Mouse (Mus musculus) urinary bladder, postnatal 10 days (tissue): ENCODE results near the gene Acot3.
A peak's percentile ranks its signal among the peaks of the same experiment; 100 is the strongest.
"Not testable (repeated sequence)": the region's sequence is repeated elsewhere in the genome, so short reads cannot be mapped to it uniquely, and the experiment has no call there.

Source experiments
- DNase-seq: peaks from one replicate; pipeline ENCODE4 v3.0.0; 2022; ENCODE audit warnings: low spot score

Acot3 gene

DNA sequence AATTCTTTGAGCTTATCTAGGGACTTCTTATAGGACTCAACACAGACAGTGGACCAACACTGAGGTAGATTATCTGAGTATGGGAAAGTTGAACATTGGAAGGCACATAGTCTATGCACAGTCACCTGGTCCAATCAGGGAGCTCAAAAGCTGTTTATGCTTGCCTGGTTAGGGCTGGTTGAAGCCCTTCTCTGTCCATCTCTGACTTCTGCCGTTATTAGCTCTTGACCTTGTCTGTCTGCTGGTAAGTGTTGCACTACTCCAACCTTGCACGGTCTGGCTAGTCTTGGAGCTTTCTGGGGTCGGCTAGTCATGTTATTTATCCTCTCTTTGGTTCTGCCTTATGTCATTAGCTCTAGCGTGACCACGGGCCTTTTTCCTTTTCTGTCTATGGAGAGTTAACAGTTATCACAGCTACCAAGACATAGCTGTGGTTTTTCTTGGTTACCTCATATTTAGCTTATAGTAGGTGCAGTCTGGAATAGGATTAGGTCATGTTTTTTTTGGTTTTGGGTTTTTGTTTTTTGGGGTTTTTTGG, at the start of gene Acot3:
Gene Acot3, plus strand, starts transcription at position 208 of the 538 bp plus-strand sequence.
- DNase-seq = no peak

- no peak for DNase-seq
Measured at GRCm38 (mm10) chr12:84003866-84004265, 48.1 kb upstream of the Acot3 start.

- no peak for DNase-seq
Measured at GRCm38 (mm10) chr12:84008251-84008650, 43.7 kb upstream of the Acot3 start.

DNA sequence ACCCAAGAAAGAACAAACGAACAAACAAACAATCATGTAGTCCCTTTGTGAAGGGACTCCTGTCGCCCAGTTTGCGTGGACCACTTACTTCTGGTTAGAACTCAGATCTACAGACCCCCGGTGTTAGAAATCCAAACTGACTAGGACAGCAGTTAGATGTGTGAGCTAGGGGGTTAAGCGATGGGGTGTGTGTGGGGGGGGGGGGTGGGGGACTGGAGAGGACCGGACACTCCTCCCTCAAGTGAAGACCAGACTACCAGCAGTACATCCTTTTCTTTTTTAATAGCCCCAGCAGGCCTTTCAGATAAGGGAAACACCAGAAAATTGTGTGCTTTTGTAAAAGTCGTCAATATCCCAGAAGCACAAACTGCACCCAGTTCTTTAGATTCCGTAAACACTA, 43.2 kb upstream of the Acot3 start:
- DNase-seq = no peak

DNA sequence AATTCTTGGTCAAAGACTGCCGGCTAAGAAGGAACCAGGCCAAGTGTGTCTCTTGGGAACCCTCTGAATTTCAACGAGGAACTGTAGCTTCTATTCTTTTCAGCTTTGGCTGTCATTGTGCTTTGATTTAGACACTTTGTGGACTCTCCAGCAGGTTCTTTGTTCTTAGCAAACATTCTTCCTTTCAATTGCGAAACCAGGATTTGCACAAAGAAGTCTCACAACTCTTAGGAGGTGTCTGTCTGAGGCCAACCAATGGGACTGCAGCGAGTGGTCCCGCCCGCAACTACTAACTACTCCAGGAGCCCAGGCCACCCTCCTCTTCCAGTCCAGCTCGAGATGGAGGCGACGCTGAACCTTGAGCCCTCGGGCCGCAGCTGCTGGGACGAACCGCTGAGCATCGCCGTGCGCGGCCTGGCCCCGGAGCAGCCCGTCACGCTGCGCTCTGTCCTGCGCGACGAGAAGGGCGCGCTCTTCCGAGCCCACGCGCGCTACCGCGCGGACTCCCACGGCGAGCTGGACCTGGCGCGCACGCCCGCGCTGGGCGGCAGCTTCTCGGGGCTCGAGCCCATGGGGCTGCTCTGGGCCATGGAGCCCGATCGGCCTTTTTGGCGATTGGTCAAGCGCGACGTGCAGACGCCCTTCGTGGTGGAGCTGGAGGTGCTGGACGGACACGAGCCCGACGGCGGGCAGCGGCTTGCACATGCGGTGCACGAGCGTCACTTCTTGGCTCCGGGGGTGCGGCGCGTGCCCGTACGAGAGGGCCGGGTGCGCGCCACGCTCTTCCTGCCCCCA, 42.6 kb upstream of the Acot3 start, which contains the start of gene Acot1:
Gene Acot1, plus strand, starts transcription at position 320 of the 795 bp plus-strand sequence.
- peak; percentile 17 for DNase-seq

DNA sequence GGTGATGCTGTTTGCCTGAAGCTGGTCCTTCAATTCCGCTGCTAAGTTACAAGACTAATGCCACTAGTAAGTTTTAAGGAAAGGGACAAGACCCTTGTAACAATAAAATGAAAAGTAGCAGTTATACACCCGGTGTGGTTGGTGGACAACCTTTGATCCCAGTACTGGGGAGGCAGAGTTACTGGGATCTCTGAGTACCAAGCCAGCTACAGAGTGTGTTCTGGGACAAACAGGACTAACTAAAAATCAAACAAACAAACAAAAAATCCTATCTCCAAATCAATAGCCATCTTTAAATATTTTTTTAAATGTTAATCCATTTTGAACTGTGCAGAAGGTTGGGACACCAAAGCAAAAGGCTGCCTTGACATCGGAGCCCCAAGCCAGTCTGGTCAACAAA, 41.7 kb upstream of the Acot3 start:
- DNase-seq = no peak

GRCm38 (mm10) chr12:84011251-84012040, 40.5 kb upstream of the Acot3 start:
- no peak for DNase-seq

DNA sequence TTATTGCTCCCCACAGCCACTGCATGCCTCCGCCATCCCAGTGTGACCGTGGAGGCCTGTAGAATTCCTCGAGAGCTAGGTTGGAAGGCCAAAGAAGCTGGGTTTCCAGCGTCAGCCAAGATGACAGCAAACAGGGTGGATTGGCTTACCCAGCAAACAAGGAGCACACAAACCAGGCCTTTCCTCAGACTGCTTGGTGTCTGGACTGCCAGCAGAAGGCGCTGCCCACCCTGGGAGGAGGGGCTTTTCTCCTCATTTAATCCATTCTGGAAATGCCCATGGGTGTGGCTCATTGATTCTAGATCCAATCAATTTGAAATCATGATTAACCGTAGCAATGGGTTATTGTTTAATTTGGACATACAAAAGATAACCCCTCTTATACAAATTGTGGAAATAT, 38.8 kb upstream of the Acot3 start:
- DNase-seq = no peak

DNA sequence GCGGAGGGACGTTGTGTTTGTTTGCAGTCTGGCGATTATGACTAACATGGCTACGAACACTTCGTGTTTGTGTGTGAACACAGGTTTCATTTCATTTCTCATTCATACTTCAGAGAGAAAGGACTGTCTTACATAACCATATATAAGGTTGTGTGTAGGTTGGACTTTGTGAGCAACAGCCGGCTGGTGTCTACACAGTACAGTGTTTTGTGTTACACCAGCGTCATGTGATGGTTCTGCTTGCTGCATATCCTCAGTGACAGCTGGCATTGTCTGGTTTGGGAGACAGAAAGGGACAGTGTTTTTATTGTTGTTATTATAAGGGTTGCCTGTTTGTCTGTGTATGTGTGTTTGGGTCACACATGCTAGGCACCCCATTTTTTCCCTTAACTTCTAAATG, 38.2 kb upstream of the Acot3 start:
- no peak for DNase-seq

DNA sequence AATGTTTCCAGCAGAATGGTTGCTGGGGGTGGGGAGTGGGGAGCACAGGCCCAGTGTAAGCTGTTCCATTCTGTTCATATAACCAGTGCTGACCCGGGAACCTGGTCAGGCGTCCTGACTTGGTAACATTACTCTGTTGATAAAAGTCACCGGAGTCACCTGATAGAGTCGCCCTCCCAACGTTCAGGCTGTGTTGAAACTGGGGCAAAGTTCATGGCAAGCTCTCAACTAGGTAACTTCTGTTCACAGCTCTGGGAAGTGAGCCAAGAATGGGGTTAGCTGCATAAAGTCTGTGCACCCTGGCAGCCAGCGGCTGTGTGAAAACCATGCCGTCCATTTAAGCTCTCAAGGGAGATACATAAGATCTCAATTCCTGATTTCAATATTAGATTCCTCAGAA, 31.4 kb upstream of the Acot3 start:
- not testable (repeated sequence) for DNase-seq

- not testable (repeated sequence) for DNase-seq
Measured at GRCm38 (mm10) chr12:84022266-84022665, 29.7 kb upstream of the Acot3 start.

- no peak for DNase-seq
Measured at GRCm38 (mm10) chr12:84023052-84023745, 28.7 kb upstream of the Acot3 start.

DNA sequence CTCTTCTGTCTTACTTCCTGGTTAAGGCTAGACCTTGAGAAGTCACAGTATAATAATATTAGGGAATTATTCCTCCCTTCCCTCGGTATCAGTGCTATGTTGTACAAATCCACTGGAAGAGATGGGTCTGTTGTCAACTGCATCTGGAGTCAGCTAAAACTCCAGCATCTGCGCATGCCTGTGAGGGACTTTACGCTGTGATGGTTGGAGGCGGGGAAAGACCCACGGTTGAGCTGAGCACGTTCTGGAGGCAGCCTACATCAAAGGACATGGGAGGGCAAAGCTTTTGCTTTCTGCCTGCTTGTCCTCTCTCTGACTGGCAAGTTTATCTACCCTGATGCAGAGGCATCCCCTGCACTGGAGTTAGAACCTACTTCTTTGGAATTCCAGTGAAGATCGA, 26.1 kb upstream of the Acot3 start:
- DNase-seq = no peak

DNA sequence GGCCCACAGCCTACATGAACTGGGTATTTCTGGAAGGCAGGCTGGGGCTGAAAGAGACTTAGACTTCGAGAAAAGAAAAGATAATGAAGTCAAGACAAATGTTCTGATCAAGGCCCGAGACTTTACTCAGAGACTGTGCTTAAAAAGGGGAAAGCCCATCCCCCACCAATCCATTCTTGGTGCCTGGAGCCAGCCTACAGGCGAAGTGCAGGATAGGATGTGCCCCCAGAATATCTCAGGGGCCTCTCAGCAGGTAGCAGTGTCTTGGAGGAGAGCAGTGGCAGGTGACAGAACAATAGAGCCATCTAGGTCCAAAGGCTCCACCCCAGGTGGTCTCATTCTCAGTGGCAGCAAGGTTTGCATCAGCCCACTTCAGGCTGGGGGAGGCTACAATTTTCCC, 23.6 kb upstream of the Acot3 start:
- DNase-seq = not testable (repeated sequence)

- DNase-seq = not testable (repeated sequence)
Measured at GRCm38 (mm10) chr12:84029043-84029442, 22.9 kb upstream of the Acot3 start.

DNA sequence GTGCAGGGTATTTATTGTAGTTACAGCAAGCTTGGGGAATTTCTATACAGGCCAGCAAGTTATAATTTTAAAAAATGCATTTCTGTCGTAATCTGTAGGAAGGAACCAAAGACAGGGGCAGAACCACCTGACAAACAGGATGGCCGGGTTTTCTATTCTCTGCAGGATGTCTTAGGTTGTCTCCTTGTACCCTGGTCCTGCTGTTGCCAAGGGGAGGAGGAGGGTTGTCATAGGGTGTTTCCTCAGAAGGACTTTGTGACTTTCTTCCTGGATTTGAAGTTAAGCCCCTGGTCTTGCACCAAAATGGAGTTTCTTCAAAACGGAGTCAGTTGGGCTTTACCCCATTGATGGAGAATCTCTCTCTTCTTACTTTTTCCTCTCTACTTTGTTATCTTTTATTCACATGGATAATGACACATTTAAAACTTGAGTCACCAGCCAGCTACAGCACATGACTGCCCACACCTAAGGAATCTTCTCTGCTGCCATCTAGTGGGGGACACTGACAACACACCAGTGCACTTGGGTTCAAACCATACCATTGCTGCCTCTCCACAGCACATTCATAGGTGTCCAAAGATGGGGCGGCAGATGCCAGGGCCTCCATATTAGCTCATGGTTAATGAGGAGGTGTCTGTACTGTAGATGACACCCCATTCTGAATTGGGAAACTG, 21.1 kb upstream of the Acot3 start:
- peak; percentile 27 for DNase-seq

DNA sequence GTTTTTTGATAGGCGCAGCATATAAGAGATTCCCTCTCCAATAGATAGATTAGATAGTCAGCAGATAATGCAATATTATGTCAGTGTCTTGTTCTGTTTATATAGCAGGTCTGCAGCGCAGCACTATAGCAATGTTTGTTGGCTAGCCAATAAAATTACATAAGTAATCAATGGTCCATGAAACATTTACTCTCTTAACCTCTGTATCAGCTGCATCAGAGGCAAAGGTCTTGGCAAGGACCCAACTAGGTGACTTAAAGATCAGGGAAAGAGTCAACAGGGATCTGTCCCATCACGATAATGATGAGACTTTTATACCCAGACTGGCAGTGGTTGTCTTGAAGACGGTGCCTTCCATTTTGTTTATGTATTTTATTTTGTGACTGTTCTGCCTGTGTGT, 19.1 kb upstream of the Acot3 start:
- no peak for DNase-seq

DNA sequence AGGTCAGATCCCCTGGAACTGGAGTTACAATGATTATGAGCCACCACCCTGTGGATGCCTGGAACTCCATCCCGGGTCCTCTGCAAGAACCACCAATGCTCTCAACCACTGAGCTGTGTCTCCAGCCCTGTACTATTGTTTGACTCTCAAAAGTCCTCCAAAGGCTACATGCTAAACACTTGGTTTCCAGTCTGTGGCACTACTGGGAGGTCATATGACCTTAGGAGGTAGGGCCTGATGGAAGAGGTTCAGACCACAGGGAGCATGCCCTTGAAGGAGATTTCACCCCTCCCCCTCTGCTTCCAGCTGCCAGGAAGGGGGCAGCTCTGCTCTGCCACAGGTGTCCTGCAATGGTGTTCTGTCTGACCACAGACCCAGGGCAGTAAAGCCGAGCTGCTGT, 18.6 kb upstream of the Acot3 start:
- not testable (repeated sequence) for DNase-seq

- no peak for DNase-seq
Measured at GRCm38 (mm10) chr12:84034108-84034507, 17.8 kb upstream of the Acot3 start.

- DNase-seq = not testable (repeated sequence)
Measured at GRCm38 (mm10) chr12:84038241-84038640, 13.7 kb upstream of the Acot3 start, which contains the start of gene Acot4. Acot4 (plus strand) TSS chr12:84038379.

DNA sequence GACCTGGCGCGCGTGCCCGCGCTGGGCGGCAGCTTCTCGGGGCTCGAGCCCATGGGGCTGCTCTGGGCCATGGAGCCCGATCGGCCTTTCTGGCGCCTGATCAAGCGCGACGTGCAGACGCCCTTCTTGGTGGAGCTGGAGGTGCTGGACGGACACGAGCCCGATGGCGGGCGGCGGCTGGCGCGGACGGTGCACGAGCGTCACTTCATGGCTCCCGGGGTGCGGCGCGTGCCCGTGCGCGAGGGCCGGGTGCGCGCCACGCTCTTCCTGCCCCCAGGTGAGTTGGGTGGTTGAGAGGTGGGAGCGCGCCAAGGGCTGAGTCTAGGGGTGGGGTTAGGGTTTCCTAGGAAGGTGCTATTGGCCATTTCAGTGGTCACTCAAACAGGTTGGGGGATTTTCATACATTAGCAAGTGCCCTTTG, 13.2 kb upstream of the Acot3 start, which contains the start of gene Gm49366:
Gene Gm49366, plus strand, starts transcription at position 245 of the 421 bp plus-strand sequence.
- DNase-seq = not testable (repeated sequence)
